ENCODE assay signal across 7 mouse cellular contexts in the genomic region with DNA sequence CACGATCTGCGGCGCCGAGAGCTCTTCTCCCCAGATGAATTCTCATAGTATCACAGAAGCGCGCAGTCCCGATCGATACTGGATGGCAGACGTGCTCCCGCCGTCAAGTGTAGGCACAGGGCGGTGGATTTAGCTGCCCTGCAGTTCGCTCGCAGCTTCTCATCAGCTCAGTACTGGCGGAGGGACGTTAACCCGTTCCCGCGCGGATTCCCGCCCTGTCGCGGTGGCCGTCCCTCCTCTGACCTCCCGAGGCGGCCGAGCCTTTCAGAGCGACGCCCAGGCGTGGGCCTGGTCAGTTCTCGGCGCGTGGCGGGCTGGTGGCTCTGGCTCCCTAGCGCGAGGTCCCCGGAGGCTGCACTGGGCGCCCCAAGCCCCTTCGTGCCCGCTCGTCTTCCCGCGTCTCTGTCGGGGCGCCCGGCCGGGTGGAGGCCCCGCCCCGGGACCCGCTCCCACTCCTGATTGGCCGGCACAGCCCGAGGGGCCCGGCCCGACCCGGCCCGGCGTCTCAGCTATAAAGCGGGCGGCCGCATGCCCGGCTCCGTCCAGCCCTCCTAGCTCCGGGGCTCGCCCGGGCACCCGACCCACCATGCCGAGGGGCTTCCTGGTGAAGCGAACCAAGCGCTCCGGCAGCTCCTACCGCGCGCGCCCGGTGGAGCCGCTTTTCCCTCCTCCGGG. TPM values are rescaled to one million over a fixed set of nuclear protein-coding genes. Genes with fewer than 3 reads are reported as not detected.
DNase-seq lines count a peak whose midpoint lies in the region; ATAC-seq lines count a peak whose summit lies in the region.

A gene (plus strand): TSS at position 541 of the 675 bp plus-strand sequence.

- ATAC-seq in hindbrain, embryonic 12.5 days (ENCODE audit: low FRiP score): peak; percentile 78
- ATAC-seq in midbrain, embryonic 11.5 days (ENCODE audit: low FRiP score): peak; percentile 86

- DNase-seq in left cerebral cortex, postnatal 36 days (ENCODE audit: low spot score in 2 of 2): peak; percentile 11 to 17
- DNase-seq in left cerebral cortex, adult 8-10 months (ENCODE audit: low spot score in 2 of 2): no peak
- DNase-seq in adrenal gland, adult 2 months: peak; percentile 54
- peak; percentile 17 for DNase-seq in embryo, embryonic 10 days (ENCODE audit: low spot score)
- DNase-seq in midbrain, embryonic 11.5 days (ENCODE audit: low spot score, missing footprints): peak; percentile 93
- DNase-seq in spleen, postnatal 14 days (ENCODE audit: low spot score in 2 of 2): no peak

- intact Hi-C loops in left cerebral cortex, postnatal 36 days (cut with DNase I): no loop called here

- peaks cover 76% of the 10 kb centered on the region for H3K27me3 ChIP-seq in hindbrain, embryonic 12.5 days
- peaks cover 49% of the 10 kb centered on the region for H3K27me3 ChIP-seq in midbrain, embryonic 11.5 days (ENCODE audit: control insufficient read depth, insufficient read depth, low read length)

- H3K9ac ChIP-seq in hindbrain, embryonic 12.5 days: peak within 1 kb of the TSS; percentile 40
- H3K9ac ChIP-seq in midbrain, embryonic 11.5 days (ENCODE audit: low read length): peak within 1 kb of the TSS; percentile 22; the same call in 1 of the 2 replicates

- H3K4me1 ChIP-seq in hindbrain, embryonic 12.5 days: peaks cover 23% of the 10 kb centered on the region
- peaks cover 20% of the 10 kb centered on the region for H3K4me1 ChIP-seq in midbrain, embryonic 11.5 days (ENCODE audit: control insufficient read depth, insufficient read depth, low read length)

- 0% methylated on average over 69 of the region's 77 CpGs for WGBS in hindbrain, embryonic 12.5 days
- under 1% methylated on average over 64 of the region's 77 CpGs for WGBS in midbrain, embryonic 11.5 days

- no peaks in the 10 kb centered on the region for H3K36me3 ChIP-seq in hindbrain, embryonic 12.5 days
- no peaks in the 10 kb centered on the region for H3K36me3 ChIP-seq in midbrain, embryonic 11.5 days (ENCODE audit: control insufficient read depth, insufficient read depth, low read length)

- H3K4me2 ChIP-seq in hindbrain, embryonic 12.5 days (replicated peaks): peak within 1 kb of the TSS; percentile 92
- peak within 1 kb of the TSS; percentile 83 for H3K4me2 ChIP-seq in midbrain, embryonic 11.5 days

- H3K4me3 ChIP-seq in hindbrain, embryonic 12.5 days: peak within 1 kb of the TSS; percentile 49
- H3K4me3 ChIP-seq in midbrain, embryonic 11.5 days (ENCODE audit: low read depth, low read length): peak within 1 kb of the TSS; percentile 46

- no peak within 1 kb of the TSS for H3K27ac ChIP-seq in hindbrain, embryonic 12.5 days
- no peak within 1 kb of the TSS for H3K27ac ChIP-seq in midbrain, embryonic 11.5 days (ENCODE audit: low read depth, low read length)

- H3K9me3 ChIP-seq in hindbrain, embryonic 12.5 days (replicated peaks): no peaks in the 10 kb centered on the region
- no peaks in the 10 kb centered on the region for H3K9me3 ChIP-seq in midbrain, embryonic 11.5 days (ENCODE audit: control insufficient read depth, low read length)

RNA-seq across cellular contexts. Expression of the gene that starts here (rescaled TPM):
- under 1 TPM in 1 of 2 experiments, not detected in 1; 0.35 TPM for total RNA-seq in left cerebral cortex, postnatal 36 days (2021)
- total RNA-seq in left cerebral cortex, adult 8-10 months (2022): under 1 TPM; 0.21 to 0.46 (median 0.24) TPM
- 1 to 10 TPM in 1 of 2 experiments, under 1 TPM in 1; 0.49 to 4.5 TPM for total RNA-seq in adrenal gland, adult 2 months (2021)
- polyA plus RNA-seq in adrenal gland, adult 2 months (2012; rRNA removed): 2.0 and 9.2 TPM in 2 replicates
- 1.8 and 2.6 TPM in 2 replicates for polyA plus RNA-seq in hindbrain, embryonic 12.5 days (2016; fragmentation: Nextera tagmentation; extraction: Ambion mirVana)
- polyA plus RNA-seq in midbrain, embryonic 11.5 days (2014; fragmentation: Nextera tagmentation; extraction: Ambion mirVana): 0.40 and 0.57 TPM in 2 replicates

Comparison
In these comparisons a context has a peak if more than half of its experiments do, and no peak if none do; other contexts are left out.
1. Peak in DNase-seq in left cerebral cortex, postnatal 36 days; RNA of the gene not detected or under 1 TPM.
2. Peak in DNase-seq, ATAC-seq, H3K4me3 ChIP-seq, H3K9ac ChIP-seq and H3K4me2 ChIP-seq in midbrain, embryonic 11.5 days; RNA of the gene not detected or under 1 TPM.
3. DNase-seq: peak in adrenal gland, adult 2 months (single experiment) and embryo, embryonic 10 days (single experiment); none in left cerebral cortex, adult 8-10 months (0 of 2) and spleen, postnatal 14 days (0 of 2).